Mouse (Mus musculus) thymus, adult 2 months (tissue): ENCODE data around the gene Gm17577.
"Not testable (repeated sequence)": the region's sequence is repeated elsewhere in the genome, so short reads cannot be mapped to it uniquely, and the experiment has no call there.

ENCODE experiments used
- CTCF ChIP-seq: fragments of 200-500 bp; IDR thresholded peaks from 2 replicates; pipeline ENCODE4 v1.5.1; 2012; ENCODE audit warnings: mild to moderate bottlenecking, control low read depth, low read length, moderate library complexity, borderline replicate concordance; ENCODE audit not compliant: control insufficient read depth, poor library complexity, insufficient read depth; ENCODE audit errors: extremely low read depth
- POLR2A ChIP-seq: fragments of 200-500 bp; IDR thresholded peaks from 2 replicates; pipeline ENCODE4 v1.6.1; 2012; ENCODE audit warnings: mild to moderate bottlenecking, low read length, control low read depth, moderate library complexity; ENCODE audit not compliant: control insufficient read depth, poor library complexity, insufficient read depth; ENCODE audit errors: extremely low read depth

GRCm38 (mm10) chrX:123222381-123222780 lies 24.3 kb downstream of the Gm17577 start, which contains the start of gene Srsx:
- not testable (repeated sequence) for TF ChIP-seq POLR2A, CTCF
